Mouse (Mus musculus) embryo, embryonic 10 days (tissue): ENCODE results near the gene Wfikkn2.
"Not testable (repeated sequence)": the region's sequence is repeated elsewhere in the genome, so short reads cannot be mapped to it uniquely, and the experiment has no call there.

Source experiments
- DNase-seq: peaks from one replicate; pipeline ENCODE4 v3.0.0-alpha.2; 2015; ENCODE audit warnings: low spot score

Wfikkn2 gene

DNA sequence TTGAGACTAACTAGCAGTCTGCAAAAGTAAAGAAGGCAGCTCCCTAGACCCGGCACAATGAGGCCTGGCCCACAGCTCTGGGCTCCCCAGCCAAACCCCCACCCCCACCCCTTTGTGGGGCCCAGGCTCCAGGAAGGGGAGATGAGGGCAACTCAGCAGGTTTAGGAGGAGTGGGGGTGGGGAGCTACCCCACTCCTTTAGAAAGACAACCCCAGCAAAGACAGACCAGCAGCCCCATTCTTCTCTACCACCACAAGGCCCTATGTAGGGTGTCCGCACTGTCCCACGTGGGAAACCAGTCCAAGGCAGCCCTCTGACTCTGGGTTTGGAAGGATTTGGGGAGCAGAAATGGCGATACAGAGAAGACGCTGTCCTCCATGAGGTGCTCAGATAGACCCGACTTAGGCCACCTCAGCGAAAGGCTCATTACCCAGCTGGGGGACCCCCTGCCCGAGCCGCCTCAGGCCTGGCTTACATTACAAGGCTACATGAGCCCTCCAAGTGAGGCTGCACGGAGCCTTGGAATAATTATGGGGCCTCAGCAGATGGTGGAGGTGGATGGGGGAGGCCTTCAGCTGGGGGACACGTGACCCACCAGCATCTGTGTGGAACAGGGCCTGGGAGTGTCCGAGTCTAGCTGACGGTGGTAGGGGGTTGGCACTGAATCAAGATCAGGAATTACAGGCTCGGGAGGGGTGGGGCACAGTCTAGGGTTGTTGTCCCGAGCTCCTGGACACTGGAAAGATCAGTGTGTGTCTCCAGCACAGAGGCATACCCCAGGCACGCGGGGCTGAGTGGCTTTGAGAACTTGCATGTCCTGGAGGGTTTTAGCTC is at the start of gene Wfikkn2:
Gene Wfikkn2 (minus strand): TSS at position 51 of the 834 bp plus-strand sequence.
- DNase-seq: peak; percentile 58

- no peak for DNase-seq
These were observed 49.4 kb upstream of the Wfikkn2 start for GRCm38 (mm10) chr11:94294996-94295845.

DNA sequence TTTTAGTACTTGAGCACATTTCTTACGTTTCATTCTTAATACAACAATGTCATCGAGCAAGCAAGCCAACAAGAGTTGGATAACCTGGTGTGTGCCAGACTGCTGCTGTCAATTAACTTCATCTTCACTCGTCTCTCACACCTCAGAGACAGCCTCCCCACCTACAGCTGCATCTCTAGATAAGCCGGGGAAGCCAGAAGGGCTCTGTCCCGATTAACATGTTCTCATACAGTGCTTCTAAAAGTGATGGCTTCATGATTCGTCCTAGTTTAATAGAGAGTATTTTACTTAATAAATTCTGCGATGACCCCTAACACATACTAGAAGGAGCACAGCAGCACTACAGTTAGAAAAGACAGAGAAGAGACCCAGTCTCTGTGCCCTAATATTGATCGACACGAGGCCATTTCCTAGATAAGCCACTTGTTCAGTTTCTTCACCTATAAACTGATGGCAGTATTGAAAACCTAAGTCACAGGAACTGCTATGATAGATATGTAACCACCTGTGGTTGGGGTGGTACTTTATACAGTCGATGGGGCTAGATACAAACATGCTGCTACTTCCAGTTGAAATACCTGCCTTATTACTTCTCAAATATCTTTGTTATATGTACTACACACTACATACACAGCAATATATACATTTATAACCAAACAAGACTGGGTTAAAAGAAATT is 44.4 kb upstream of the Wfikkn2 start:
- no peak for DNase-seq

DNA sequence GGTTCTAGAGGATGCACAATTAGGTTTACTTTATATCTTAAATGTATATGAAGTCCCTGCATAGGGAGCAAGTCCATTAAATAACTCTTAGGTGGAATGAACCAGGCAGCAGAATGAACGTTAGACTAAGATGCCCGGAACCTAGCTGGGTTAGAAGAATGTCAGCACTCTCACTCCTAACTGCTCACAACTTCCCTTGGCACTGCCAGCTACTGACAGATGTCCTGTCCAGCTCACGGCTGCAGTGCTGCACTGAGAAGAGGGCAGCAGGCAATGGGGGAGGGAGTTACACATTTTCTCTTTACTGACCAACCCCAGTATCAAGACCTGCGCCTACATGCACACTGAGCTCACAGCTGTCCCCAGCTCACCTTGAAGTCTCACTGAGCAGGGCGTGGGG is 41.3 kb upstream of the Wfikkn2 start:
- DNase-seq: no peak

DNA sequence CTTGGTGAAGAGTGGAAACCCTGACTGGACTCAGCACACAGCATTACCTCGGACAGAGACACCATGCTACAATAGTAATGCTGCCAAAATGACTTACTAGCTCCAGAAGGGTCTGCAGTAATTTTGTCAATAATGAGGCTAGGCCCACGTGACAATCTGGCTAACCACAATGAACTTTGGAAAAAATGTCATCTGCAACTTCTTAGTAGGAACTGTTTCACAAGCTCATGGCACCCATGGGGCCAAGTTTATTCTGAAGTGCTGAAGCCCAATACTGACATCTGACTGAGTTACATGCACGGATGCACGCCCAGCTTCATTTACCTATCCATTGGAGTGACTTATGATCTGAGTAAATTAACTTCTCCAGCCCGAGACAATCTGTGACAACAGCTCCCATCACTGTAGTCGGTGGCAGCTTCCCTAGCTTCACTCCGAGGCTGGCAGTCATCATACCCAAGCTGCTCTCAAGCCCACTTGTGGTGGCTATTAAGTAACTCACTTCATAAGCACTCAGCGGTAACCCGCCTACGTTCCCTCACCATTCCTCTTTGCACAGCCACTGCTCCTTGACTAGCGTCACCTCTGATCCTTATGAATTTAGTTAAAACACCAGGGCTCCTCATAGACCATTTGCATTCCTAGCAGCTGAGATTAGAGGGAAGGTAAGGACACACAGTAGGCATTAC is 40.2 kb upstream of the Wfikkn2 start:
- no peak for DNase-seq

GRCm38 (mm10) chr11:94283536-94284099 is 37.8 kb upstream of the Wfikkn2 start:
- DNase-seq: no peak

DNA sequence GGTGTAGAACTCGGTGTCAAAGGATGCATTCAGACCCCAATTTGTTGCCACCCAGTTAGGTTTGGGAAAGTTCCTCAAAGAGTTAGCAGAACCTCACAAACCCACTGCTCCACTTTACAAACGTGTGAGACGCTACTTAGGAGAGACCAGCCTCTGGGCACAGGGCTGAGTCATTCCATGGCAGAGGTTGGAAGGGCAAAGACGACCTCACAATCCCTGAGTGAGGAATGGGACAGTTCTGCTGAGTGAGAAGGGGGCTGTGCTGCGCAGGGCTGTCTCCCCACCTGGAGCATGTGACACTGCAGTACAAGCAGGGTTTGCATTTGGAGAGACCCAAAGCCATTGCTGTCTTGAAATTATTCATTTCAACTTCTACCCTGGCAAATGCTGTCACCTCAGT is 36.5 kb upstream of the Wfikkn2 start:
- no peak for DNase-seq

- no peak for DNase-seq
These were observed 35.7 kb upstream of the Wfikkn2 start, which contains the start of gene Gm21885 for GRCm38 (mm10) chr11:94281199-94282181. Gene Gm21885 (plus strand): TSS chr11:94281873.

DNA sequence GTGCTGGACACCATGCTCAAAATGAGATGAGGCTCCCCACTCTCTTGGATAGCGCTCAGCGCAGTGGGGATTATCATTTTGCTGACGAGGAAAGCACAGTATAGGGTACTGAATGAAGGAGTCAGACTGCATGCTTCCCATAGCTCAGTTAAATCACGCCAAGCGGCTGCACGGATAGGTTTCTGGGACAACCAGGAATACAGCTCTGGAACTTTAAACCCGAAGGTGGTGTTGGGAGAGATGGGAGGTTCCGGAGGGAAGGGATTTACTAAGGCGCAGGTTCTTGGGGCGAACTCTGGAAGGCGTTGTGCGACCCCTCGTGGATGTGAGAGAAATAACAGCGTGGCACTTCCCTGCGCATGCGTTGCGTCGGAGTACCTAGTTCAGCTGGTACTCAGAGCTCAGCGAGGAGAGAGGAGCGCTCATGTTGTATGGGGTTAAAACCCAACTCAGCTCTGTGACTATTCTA is 31.1 kb upstream of the Wfikkn2 start:
- peak; percentile 98 for DNase-seq

- DNase-seq: no peak
These were observed 29.9 kb upstream of the Wfikkn2 start for GRCm38 (mm10) chr11:94275686-94276085.

DNA sequence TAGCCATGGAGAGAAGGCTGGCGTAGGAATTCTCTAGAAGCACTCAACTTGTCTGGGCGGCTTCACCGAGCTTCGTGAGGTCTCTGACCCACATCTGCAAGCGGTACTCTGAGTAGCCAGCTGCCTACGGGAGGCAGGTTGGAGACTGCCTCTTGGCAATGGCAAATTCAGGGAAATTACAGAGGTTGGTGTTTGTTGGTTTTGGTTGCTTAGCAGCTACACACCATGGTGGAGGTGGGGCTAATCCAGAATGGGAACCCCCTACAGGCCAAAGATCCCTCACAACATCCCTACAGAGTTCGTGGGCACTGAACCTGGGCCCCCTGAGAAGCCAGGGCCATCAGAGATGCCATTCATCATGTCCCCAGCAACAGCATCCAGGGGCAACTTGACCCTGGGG is 29.4 kb upstream of the Wfikkn2 start:
- DNase-seq: no peak

- DNase-seq: no peak
These were observed 28.5 kb upstream of the Wfikkn2 start for GRCm38 (mm10) chr11:94274206-94274867.

DNA sequence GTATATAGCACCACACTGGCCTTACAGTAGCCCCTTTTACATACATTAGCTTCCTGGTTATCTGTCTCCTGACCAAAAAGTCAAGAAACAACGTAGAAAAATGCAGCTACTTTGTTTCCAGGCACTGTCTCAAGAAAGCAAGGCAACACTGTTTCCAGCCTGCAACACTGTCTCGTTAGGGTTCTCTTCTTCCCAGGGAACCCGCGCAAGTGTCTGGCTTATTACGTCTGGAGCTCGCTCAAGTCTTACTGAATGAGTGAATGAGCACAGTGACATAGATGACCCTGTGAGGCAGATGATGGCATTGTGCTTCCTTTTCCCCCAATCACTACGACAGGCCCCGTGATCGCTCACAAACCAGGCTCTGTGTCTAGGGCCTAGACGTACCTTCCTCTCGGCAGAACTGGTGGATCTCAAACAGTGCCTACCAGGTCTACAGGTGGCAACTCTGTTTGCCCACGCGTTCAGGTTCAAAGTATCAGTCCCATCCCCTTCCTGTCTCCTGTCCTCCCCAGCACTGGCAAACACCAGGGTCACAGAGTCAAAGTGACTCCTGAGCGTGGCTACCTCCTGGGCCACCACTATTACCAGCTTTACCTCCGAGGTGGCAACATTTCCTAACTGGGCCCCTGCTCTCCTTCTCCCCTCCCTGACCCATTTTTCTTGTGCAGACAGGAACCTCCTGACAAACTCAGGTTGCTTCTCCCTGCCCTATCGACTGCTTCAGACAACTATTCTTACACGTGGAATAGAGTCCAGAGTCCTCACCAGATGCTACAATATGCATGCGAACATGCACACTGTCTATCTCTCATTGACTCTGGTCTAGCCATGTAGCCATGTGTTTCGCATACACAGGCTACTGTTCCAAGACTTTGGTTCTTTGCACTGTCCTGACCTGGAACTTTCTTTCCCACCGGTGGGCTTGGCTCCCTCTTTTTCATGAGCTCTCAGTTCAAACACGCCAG is 27.4 kb upstream of the Wfikkn2 start:
- DNase-seq: no peak

DNA sequence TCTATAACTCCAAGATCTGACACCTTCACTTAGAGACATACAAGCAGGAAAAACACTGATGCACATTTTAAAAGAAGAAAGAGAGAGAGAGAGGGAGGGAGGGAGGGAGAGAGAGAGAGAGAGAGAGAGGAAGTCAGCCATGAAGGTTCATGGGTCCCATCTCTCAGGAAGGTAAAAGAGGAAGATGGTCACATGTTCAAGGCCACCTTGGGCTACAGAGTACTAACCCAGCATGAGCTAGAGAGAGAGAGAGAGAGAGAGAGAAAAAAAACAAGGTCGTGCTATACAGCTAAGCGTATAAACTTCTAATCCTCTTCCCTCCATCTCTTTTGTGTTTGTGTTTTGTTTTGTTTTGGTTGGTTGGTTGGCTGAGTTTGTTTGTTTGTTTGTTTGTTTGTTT is 25.2 kb upstream of the Wfikkn2 start:
- no peak for DNase-seq

- DNase-seq: no peak
These were observed 24.1 kb upstream of the Wfikkn2 start for GRCm38 (mm10) chr11:94269906-94270305.

GRCm38 (mm10) chr11:94268761-94269160 is 23.0 kb upstream of the Wfikkn2 start:
- no peak for DNase-seq

GRCm38 (mm10) chr11:94266155-94266554 is 20.4 kb upstream of the Wfikkn2 start:
- DNase-seq: not testable (repeated sequence)

GRCm38 (mm10) chr11:94265134-94265785 is 19.5 kb upstream of the Wfikkn2 start:
- DNase-seq: peak; percentile 67
